Mouse (Mus musculus) 3134 (cell line): ENCODE results near the gene Cep41.

Experiments used
- DNase-seq: peaks from one replicate; pipeline ENCODE4 v3.0.0-alpha.2; 2011; ENCODE audit warnings: low spot score; ENCODE audit not compliant: insufficient read length; ENCODE audit errors: extremely low read depth

Cep41 gene

GRCm38 (mm10) chr6:30693350-30693991, at the start of gene Cep41:
Gene Cep41 (minus strand): TSS chr6:30693749.
- DNase-seq = peak; percentile 92

- DNase-seq = no peak
Observed at GRCm38 (mm10) chr6:30739177-30739747, 45.7 kb upstream of the Cep41 start.

- no peak for DNase-seq
Observed at GRCm38 (mm10) chr6:30738464-30739006, 45.0 kb upstream of the Cep41 start.

GRCm38 (mm10) chr6:30737548-30738463, 44.3 kb upstream of the Cep41 start:
- no peak for DNase-seq

DNA sequence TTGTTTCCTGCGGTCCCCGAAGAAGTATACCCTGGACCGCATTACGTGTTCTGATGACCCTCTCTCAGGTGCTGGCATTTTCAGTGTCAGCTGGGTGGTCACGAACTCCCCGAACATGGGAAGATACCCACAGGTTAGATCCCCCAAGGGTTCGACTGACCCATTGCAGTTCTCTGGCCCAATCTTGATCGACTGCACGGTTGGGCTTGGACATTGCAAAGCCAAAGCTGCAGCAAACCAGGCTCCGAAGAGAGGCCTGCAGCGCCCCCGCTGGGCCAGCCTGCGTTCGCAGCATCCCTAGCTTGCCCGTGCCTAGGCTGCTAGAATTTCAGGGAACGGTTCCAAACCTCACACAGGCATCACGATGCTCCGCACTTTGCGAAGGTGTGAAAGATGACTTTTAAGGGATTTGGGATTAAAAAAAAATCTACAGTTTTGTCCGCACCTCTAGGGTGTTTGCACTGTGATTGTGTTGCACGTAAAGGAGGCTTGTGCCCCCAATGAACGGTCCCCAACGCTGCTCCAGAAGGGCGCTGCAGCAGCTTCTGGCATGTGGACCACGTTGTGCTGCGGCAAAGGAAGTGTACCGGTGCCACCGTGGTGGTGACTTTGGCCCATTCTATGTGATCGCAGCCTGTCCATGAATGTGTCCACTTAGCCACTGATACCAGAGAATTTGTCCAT, 43.5 kb upstream of the Cep41 start:
- DNase-seq = no peak

DNA sequence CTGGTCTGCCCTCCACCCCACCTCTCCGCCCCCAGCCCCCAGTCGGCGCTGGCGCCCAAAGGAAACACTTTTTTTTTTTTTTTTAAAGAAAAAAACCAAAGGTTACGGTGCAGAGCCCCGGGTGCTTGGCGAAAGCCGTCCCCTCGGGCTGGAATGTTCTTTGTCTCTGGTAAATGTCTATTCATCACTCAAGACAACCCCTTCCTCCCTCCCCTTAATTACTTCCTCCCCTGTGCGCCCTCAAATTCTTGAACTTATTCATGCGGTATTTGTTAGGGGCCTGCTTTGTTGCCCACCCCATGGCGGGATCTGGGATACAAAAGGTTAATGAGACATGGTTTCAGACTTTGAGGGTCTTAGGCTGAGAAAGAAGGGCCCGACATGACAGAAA, 42.8 kb upstream of the Cep41 start:
- no peak for DNase-seq

DNA sequence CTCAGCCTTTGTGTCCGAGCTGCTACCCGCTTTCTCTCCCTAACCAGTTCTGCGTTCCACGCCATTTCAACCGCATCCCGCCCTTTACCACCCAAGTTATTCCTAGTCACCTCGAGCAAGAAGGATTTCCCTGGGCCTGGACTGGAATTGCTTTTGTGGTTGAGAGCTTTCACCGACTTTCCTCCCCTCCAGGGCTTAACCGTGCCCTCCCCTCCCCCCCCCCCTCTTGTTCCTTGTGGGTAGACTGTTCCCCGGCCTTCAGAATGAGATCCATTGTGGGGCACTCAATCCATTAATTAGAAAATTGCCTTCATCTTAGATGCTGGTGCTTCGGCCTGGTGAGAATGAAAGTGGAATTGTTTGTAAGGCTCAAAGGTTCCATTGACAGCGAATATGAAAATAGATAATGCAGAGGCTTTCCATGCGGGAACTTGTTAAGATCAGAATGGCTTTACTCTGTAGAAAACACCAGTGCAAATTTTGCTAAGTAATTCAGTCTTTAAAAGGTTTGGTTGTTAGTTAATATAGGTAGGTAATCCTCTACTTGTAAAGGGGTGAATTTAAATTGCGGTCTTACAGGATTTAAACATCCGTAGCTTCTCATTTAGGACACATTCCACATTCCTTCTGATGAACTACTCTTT, 42.3 kb upstream of the Cep41 start:
- DNase-seq = no peak

DNA sequence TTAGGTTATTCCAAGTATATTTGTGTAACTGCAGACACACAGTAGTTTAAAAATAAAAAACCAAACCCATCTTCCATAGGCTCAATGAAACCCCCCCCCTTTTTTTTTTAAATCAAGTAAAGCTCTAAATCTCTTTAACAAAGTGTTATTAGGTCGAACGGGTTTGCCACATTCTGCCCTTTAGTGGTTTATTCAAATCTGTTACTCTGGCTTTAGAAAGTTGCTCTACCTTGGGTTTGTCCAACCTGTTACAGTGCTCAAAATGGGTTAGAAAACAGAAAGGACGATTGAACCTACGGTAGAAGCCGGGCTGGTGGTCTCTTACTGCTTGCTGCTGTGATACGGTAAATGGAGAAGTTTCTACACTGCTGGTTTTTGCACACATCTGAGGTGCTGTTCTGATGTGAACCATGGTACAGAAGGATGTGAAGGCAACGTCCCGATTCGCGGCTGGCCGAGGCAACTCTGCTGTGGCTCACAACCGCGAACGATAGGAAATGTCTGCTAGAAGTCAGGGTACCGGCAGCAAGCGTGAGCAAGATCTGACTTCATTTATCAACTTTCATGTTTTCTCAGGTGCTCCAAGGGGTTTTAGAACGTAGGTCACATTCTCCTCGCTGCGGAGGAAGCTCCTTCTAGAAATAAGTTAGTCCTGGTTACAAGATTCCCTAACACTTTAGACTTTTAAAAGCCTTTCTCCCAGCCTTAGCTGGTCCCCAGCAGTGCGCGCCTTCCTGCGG, 41.6 kb upstream of the Cep41 start:
- no peak for DNase-seq

GRCm38 (mm10) chr6:30734465-30734864, 40.9 kb upstream of the Cep41 start:
- DNase-seq = no peak

GRCm38 (mm10) chr6:30732571-30733130, 39.1 kb upstream of the Cep41 start:
- no peak for DNase-seq

- DNase-seq = no peak
Observed at GRCm38 (mm10) chr6:30730301-30730971, 36.9 kb upstream of the Cep41 start.

- no peak for DNase-seq
Observed at GRCm38 (mm10) chr6:30723331-30723730, 29.8 kb upstream of the Cep41 start, which contains the start of gene Mest. Gene Mest (plus strand): TSS chr6:30723547.

- DNase-seq = no peak
Observed at GRCm38 (mm10) chr6:30722385-30723164, 29.0 kb upstream of the Cep41 start.

- DNase-seq = no peak
Observed at GRCm38 (mm10) chr6:30716796-30717195, 23.2 kb upstream of the Cep41 start.

GRCm38 (mm10) chr6:30714891-30715471, 21.4 kb upstream of the Cep41 start:
- no peak for DNase-seq

- DNase-seq = no peak
Observed at GRCm38 (mm10) chr6:30713896-30714295, 20.3 kb upstream of the Cep41 start.

DNA sequence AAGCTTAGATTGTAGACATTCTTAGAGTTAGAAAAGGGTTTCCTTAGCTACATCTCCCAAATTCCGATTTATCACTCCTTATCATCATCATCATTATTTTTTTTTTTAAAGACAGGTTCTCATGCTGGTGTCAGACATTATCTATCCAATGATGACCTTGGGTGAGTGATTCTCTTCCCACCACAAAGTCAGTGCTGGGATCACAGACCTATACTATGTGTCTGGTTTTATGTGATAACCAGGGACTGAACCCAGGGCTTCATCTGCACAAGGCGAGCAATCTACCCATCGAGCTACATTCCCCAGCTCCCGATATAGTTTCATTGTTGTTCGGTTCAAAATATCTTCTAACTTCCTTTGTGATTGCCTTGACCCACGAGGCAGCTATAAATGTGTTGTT, 19.9 kb upstream of the Cep41 start:
- DNase-seq = no peak

DNA sequence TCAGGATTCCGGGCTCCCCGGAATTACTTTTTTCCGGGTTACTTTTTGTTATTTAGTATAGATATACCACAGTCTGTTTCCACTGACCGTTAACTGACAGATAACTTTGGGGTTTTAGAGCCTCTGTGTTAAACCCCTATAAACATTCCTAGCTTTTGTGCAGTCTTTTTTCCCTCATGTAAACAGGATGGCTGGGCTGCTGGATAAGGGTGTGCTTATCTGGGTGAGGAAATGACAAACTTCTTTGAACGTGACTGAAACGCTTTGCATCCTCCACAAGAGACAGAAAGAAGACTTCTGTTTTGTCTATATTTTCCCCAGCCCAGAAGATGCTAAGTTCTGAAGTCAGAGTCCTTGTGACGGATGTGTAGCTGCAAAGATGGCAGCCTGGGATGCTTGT, 18.9 kb upstream of the Cep41 start:
- no peak for DNase-seq
